Comparison of ENCODE assay signal across 16 mouse cellular contexts in the genomic region with DNA sequence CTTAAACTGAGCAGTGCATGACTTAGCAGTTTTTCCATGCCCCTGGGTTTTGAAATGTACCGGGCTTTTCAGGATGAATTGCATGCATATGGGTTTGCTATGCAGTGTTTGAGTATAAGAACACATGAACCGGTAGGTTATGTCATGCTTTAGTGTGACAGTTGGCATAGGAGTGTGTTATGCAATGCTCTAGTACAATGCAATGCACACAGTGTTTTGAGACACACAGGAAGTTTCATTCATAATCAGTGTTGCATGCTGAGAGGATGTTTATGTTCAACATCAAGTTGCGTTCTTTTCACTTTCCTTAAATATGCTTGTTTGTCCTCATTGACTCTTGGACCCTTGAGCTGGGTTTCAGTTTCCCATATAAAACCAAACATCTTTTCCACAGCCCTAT.
"Had no signal": no experiment of that assay in that cellular context is flagged by ENCODE, and none has a peak within 500 bp of the region (broad histone marks: within the 10 kb centered on the region; RNA-seq: fewer than 3 reads in every experiment).

No protein-coding gene starts in this region.

- H3K9ac ChIP-seq: liver, embryonic 13.5 days; liver, embryonic 15.5 days; liver, postnatal 0 days; midbrain, embryonic 13.5 days; midbrain, embryonic 15.5 days; neural tube, embryonic 12.5 days; stomach, embryonic 15.5 days had no signal

- H3K4me3 ChIP-seq: liver, embryonic 13.5 days; liver, embryonic 15.5 days; megakaryocyte, embryonic 14.5 days; midbrain, embryonic 13.5 days; midbrain, embryonic 15.5 days; neural tube, embryonic 12.5 days; stomach, embryonic 15.5 days had no signal

- H3K27ac ChIP-seq: liver, embryonic 13.5 days; liver, embryonic 15.5 days; macrophage; midbrain, embryonic 13.5 days; midbrain, embryonic 15.5 days; neural tube, embryonic 12.5 days; stomach, embryonic 15.5 days; stomach, postnatal 0 days had no signal

- H3K4me1 ChIP-seq: liver, embryonic 13.5 days; liver, embryonic 15.5 days; megakaryocyte, embryonic 14.5 days; midbrain, embryonic 13.5 days; midbrain, embryonic 15.5 days; neural tube, embryonic 12.5 days; stomach, embryonic 15.5 days had no signal

- H3K36me3 ChIP-seq: liver, embryonic 13.5 days; liver, embryonic 15.5 days; midbrain, embryonic 13.5 days; midbrain, embryonic 15.5 days; neural tube, embryonic 12.5 days; stomach, embryonic 15.5 days had no signal

- DNase-seq: liver, embryonic 13.5 days; liver, postnatal 0 days; right cerebral cortex, postnatal 14 days; thymus, adult 2 months; thymus, postnatal 25 days; thymus, postnatal 4 days had no signal

- H3K4me2 ChIP-seq: liver, embryonic 11.5 days; liver, embryonic 13.5 days; liver, embryonic 15.5 days; midbrain, embryonic 11.5 days; midbrain, embryonic 13.5 days; midbrain, embryonic 15.5 days; neural tube, embryonic 12.5 days; stomach, embryonic 15.5 days had no signal

- H3K9me3 ChIP-seq: liver, embryonic 13.5 days; liver, embryonic 15.5 days; midbrain, embryonic 13.5 days; midbrain, embryonic 15.5 days; neural tube, embryonic 12.5 days; stomach, embryonic 15.5 days had no signal

- H3K27me3 ChIP-seq: liver, embryonic 13.5 days; liver, embryonic 15.5 days; megakaryocyte, embryonic 14.5 days; midbrain, embryonic 13.5 days; midbrain, embryonic 15.5 days; neural tube, embryonic 12.5 days; stomach, embryonic 15.5 days had no signal

- ATAC-seq: liver, postnatal 0 days; midbrain, embryonic 13.5 days; midbrain, embryonic 15.5 days had no signal
